Mouse (Mus musculus): ENCODE measurements around the gene Asna1. TPM values are rescaled to one million over a fixed set of nuclear protein-coding genes. Genes with fewer than 3 reads are reported as not detected.

Asna1 gene
- total and polyA plus RNA-seq, 3 experiments, result 109 to 127 (median 119) TPM

- in situ Hi-C loops (cut with MboI; ENCODE audit: low pct_ligation_motif_present, low pct_unique_long_range_greater_than_20kb, low sequenced_read_pairs) (no loop called here), dilution Hi-C loops (cut with MboI; ENCODE audit: extremely low pct_ligation_motif_present, extremely low pct_unique_long_range_greater_than_20kb, low sequenced_read_pairs) (no loop called here)
- Histone ChIP-seq H3K9me3 (replicated peaks; ENCODE audit: low read length) (no peaks in the 10 kb centered on the region), H3K27ac (ENCODE audit: insufficient read depth, low read depth) (no peak overlapping the region), H3K9ac (ENCODE audit: insufficient read depth, low read depth) (no peak overlapping the region), H3K36me3 (replicated peaks in 1 of 2; ENCODE audit: control insufficient read depth in 1 of 2, insufficient read depth in 1 of 2, low read length in 1 of 2) (peaks cover 37 to 63% of the 10 kb centered on the region in 2 experiments), H3K79me2 (replicated peaks; ENCODE audit: control insufficient read depth, extremely low read depth, insufficient read depth, poor library complexity, severe bottlenecking) (peaks cover 2% of the 10 kb centered on the region; the same call in 1 of the 2 replicates), H3K27me3 (replicated peaks) (no peaks in the 10 kb centered on the region), H3K4me3 (replicated peaks in 1 of 3; ENCODE audit: low read depth in 2 of 3, low read length in 2 of 3, poor library complexity in 1 of 3) (no peak overlapping the region), H3K4me1 (ENCODE audit: control insufficient read depth in 1 of 2, insufficient read depth in 2 of 2) (peaks cover 0 to 8% of the 10 kb centered on the region in 2 experiments; a peak in 2 of 4 replicates), H3K4me2 (ENCODE audit: insufficient read depth, low read depth, poor library complexity, severe bottlenecking) (no peak overlapping the region)
- TF ChIP-seq ZNF384 (IDR thresholded peaks at IDR 0.05; ENCODE audit: low read depth, low read length) (no peak), EP300 (IDR thresholded peaks at IDR 0.05; ENCODE audit: low read length) (no peak), MYC (IDR thresholded peaks at IDR 0.05; ENCODE audit: low read depth, low read length) (no peak)
- DNase-seq (ENCODE audit: extremely low read depth), result no peak
These were observed 42.1 kb upstream of the Asna1 start for GRCm38 (mm10) chr8:85067155-85067554.

GRCm38 (mm10) chr8:85065213-85065612 is 40.1 kb upstream of the Asna1 start:
- no peaks in the 10 kb centered on the region for H3K9me3 ChIP-seq (replicated peaks; ENCODE audit: low read length)
- H3K4me3 ChIP-seq (replicated peaks in 1 of 3; ENCODE audit: low read depth in 2 of 3, low read length in 2 of 3, poor library complexity in 1 of 3), result no peak overlapping the region
- in situ Hi-C loops (cut with MboI; ENCODE audit: low pct_ligation_motif_present, low pct_unique_long_range_greater_than_20kb, low sequenced_read_pairs) (no loop called here), dilution Hi-C loops (cut with MboI; ENCODE audit: extremely low pct_ligation_motif_present, extremely low pct_unique_long_range_greater_than_20kb, low sequenced_read_pairs) (no loop called here)
- H3K4me2 ChIP-seq (ENCODE audit: insufficient read depth, low read depth, poor library complexity, severe bottlenecking), result no peak overlapping the region
- no peak overlapping the region for H3K27ac ChIP-seq (ENCODE audit: insufficient read depth, low read depth)
- H3K4me1 ChIP-seq (ENCODE audit: control insufficient read depth in 1 of 2, insufficient read depth in 2 of 2), result peaks cover 5 to 16% of the 10 kb centered on the region in 2 experiments
- H3K9ac ChIP-seq (ENCODE audit: insufficient read depth, low read depth), result no peak overlapping the region
- no peaks in the 10 kb centered on the region for H3K27me3 ChIP-seq (replicated peaks)
- DNase-seq (ENCODE audit: extremely low read depth), result no peak
- TF ChIP-seq MAZ (IDR thresholded peaks at IDR 0.05; ENCODE audit: low read depth, low read length) (no peak), ETS1 (conservative IDR thresholded peaks at IDR 0.05; ENCODE audit: low read depth, low read length) (no peak), MAX (IDR thresholded peaks at IDR 0.05; ENCODE audit: low read length) (no peak), CHD2 (IDR thresholded peaks at IDR 0.05; ENCODE audit: low read length) (no peak), KAT2A (IDR thresholded peaks at IDR 0.05; ENCODE audit: insufficient replicate concordance, low read length) (no peak), NELFE (IDR thresholded peaks at IDR 0.05; ENCODE audit: low read depth, low read length) (no peak)
- peaks cover 37 to 68% of the 10 kb centered on the region in 2 experiments for H3K36me3 ChIP-seq (replicated peaks in 1 of 2; ENCODE audit: control insufficient read depth in 1 of 2, insufficient read depth in 1 of 2, low read length in 1 of 2)
- no peaks in the 10 kb centered on the region for H3K79me2 ChIP-seq (replicated peaks; ENCODE audit: control insufficient read depth, extremely low read depth, insufficient read depth, poor library complexity, severe bottlenecking)

GRCm38 (mm10) chr8:85062603-85063002 is 37.5 kb upstream of the Asna1 start:
- Histone ChIP-seq H3K4me3 (replicated peaks in 1 of 3; ENCODE audit: low read depth in 2 of 3, low read length in 2 of 3, poor library complexity in 1 of 3) (no peak overlapping the region), H3K4me1 (ENCODE audit: control insufficient read depth in 1 of 2, insufficient read depth in 2 of 2) (peaks cover 5 to 18% of the 10 kb centered on the region in 2 experiments), H3K27me3 (replicated peaks) (no peaks in the 10 kb centered on the region), H3K27ac (ENCODE audit: insufficient read depth, low read depth) (no peak overlapping the region), H3K9me3 (replicated peaks; ENCODE audit: low read length) (no peaks in the 10 kb centered on the region), H3K9ac (ENCODE audit: insufficient read depth, low read depth) (no peak overlapping the region), H3K36me3 (replicated peaks in 1 of 2; ENCODE audit: control insufficient read depth in 1 of 2, insufficient read depth in 1 of 2, low read length in 1 of 2) (peaks cover 31 to 57% of the 10 kb centered on the region in 2 experiments), H3K4me2 (ENCODE audit: insufficient read depth, low read depth, poor library complexity, severe bottlenecking) (no peak overlapping the region), H3K79me2 (replicated peaks; ENCODE audit: control insufficient read depth, extremely low read depth, insufficient read depth, poor library complexity, severe bottlenecking) (no peaks in the 10 kb centered on the region)
- in situ Hi-C loops (cut with MboI; ENCODE audit: low pct_ligation_motif_present, low pct_unique_long_range_greater_than_20kb, low sequenced_read_pairs), result no loop called here
- no peak for DNase-seq (ENCODE audit: extremely low read depth)
- no peak for TF ChIP-seq RAD21 (IDR thresholded peaks at IDR 0.05; ENCODE audit: low read depth, low read length)
- TF ChIP-seq CHD2 (IDR thresholded peaks at IDR 0.05; ENCODE audit: low read length), result no peak
- TF ChIP-seq MAFK (IDR thresholded peaks at IDR 0.05; ENCODE audit: insufficient replicate concordance, low read length), result no peak
- no peak for TF ChIP-seq MXI1 (IDR thresholded peaks at IDR 0.05; ENCODE audit: low read depth, low read length)
- TF ChIP-seq GABPA (IDR thresholded peaks at IDR 0.05; ENCODE audit: insufficient replicate concordance, low read depth, low read length), result no peak
- TF ChIP-seq POLR2AphosphoS2 (IDR thresholded peaks at IDR 0.05; ENCODE audit: low read depth, low read length), result no peak
- TF ChIP-seq PAX5 (IDR thresholded peaks at IDR 0.05; ENCODE audit: low read length), result no peak
- no peak for TF ChIP-seq MYC (IDR thresholded peaks at IDR 0.05; ENCODE audit: low read depth, low read length)
- dilution Hi-C loops (cut with MboI; ENCODE audit: extremely low pct_ligation_motif_present, extremely low pct_unique_long_range_greater_than_20kb, low sequenced_read_pairs), result no loop called here
